Mouse (Mus musculus) limb, embryonic 13.5 days (tissue): ENCODE results near the gene Klhl1. TPM values are rescaled to one million over a fixed set of nuclear protein-coding genes. Genes with fewer than 3 reads are reported as not detected.
"Not testable (repeated sequence)": the region's sequence is repeated elsewhere in the genome, so short reads cannot be mapped to it uniquely, and the experiment has no call there.

Source experiments
- ATAC-seq: fragments of 200-750 bp; cut with Nextera tagmentation; 2 replicates; pipeline ENCODE4 v1.8.0; 2017; ENCODE audit warnings: low read depth, moderate number of reproducible peaks, moderate TSS enrichment; ENCODE audit not compliant: low FRiP score
- H3K27ac ChIP-seq: fragments of 300-500 bp; sonication (generic); 2 replicates; pipeline ENCODE4 v1.5.1; 2015; ENCODE audit warnings: inconsistent platforms, mild to moderate bottlenecking, moderate library complexity
- H3K27me3 ChIP-seq: fragments of 300-500 bp; sonication (generic); 2 replicates; pipeline ENCODE4 v1.6.1; 2015; ENCODE audit warnings: mild to moderate bottlenecking, inconsistent platforms
- H3K36me3 ChIP-seq: fragments of 300-500 bp; sonication (generic); 2 replicates; pipeline ENCODE4 v1.6.1; 2015; ENCODE audit warnings: inconsistent platforms, mild to moderate bottlenecking, moderate library complexity
- H3K4me1 ChIP-seq: fragments of 300-500 bp; sonication (generic); 2 replicates; pipeline ENCODE4 v1.6.1; 2015; ENCODE audit warnings: inconsistent platforms
- H3K4me2 ChIP-seq: fragments of 300-500 bp; sonication (generic); replicated peaks from 2 replicates; pipeline ENCODE4 v1.6.1; 2015; ENCODE audit warnings: inconsistent platforms, mild to moderate bottlenecking, moderate library complexity
- H3K4me3 ChIP-seq: fragments of 300-500 bp; sonication (generic); 2 replicates; pipeline ENCODE4 v1.5.1; 2015; ENCODE audit warnings: moderate library complexity, mild to moderate bottlenecking, inconsistent platforms
- H3K9ac ChIP-seq: fragments of 300-500 bp; sonication (generic); 2 replicates; pipeline ENCODE4 v1.6.1; 2015; ENCODE audit warnings: mild to moderate bottlenecking, inconsistent platforms
- H3K9me3 ChIP-seq: fragments of 300-500 bp; sonication (generic); 2 replicates; pipeline ENCODE4 v1.6.1; 2016; ENCODE audit warnings: inconsistent platforms
- WGBS: fragments of 180-500 bp; shearing (Covaris S2); methylation state at CpG from one replicate; pipeline ENCODE4 v1.1.7; 2015; 5-methylcytosine and 5-hydroxymethylcytosine counted together
- polyA plus RNA-seq: library from polyadenylated mRNA; unstranded; fragments of >200 nt; fragmentation: Nextera tagmentation; extraction: Ambion mirVana; gene quantifications from 2 replicates; pipeline ENCODE4 v1.2.1, GENCODE M21; 2015

The Klhl1 gene
- polyA plus RNA-seq, 1 experiment from 2014 or later: 0.18 TPM

DNA sequence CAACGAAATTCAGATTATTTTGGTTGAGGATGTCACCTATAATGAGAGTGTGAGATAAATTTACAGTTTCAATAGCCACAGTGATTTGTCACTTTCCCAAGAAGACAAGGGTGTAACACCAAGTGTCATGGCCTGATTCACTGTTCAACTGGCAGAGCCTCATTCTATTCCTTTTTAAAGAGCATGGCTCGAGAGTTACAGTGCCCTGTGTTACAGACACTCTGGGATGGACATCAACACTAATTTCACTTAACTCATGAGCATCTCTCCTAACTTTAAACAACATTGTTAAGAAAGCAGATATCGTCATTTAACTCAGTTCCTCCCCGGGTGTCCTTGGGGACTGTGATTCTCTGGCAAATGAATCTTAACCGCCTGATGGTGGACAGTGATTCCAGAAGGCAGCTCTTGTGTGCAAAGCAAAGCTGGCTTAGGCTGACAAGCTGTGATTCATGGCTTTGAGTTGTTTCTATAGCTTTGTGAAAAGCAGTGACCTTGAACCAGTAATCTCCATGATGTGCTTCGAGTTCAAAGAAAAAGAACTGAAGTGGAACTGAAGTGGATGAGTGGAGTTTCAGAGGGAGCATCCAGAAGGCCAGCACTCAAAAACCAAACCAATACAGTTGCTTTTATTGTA is 301.0 kb downstream of the Klhl1 start:
- Histone ChIP-seq H3K9ac (no peak overlapping the region), H3K36me3 (no peaks in the 10 kb centered on the region), H3K27ac (no peak overlapping the region), H3K4me3 (no peak overlapping the region), H3K4me2 (no peak overlapping the region), H3K27me3 (no peaks in the 10 kb centered on the region), H3K9me3 (no peaks in the 10 kb centered on the region), H3K4me1 (no peaks in the 10 kb centered on the region)
- ATAC-seq: no peak
- WGBS: 78% methylated on average over 6 of the region's 6 CpGs

DNA sequence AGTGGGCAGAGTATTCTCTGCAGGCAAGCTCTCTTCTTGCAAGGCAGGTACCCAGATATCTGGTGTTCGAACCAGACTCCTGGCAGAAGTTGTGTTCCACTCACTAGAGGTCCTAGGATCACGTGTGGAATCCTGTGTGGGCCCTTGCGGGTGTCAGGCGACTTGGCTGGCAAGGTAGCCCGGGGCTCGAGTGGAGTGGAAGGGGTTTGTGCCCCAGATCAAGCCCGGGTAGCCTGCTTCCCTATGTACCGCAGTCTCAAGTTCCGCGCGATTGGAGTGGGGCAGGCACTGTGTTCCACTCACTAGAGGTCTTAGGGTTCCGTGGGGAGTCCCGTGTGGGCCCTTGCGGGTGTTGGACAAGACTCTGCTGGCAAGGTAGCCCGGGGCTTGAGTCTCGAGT is 324.1 kb downstream of the Klhl1 start:
- not testable (repeated sequence) for H3K4me2 ChIP-seq, H3K4me1 ChIP-seq, H3K27ac ChIP-seq, H3K27me3 ChIP-seq, ATAC-seq, H3K36me3 ChIP-seq, H3K4me3 ChIP-seq, H3K9me3 ChIP-seq, H3K9ac ChIP-seq
- 95% methylated on average over 16 of the region's 16 CpGs for WGBS

- Histone ChIP-seq H3K27me3 (no peaks in the 10 kb centered on the region), H3K36me3 (no peaks in the 10 kb centered on the region), H3K27ac (no peak overlapping the region), H3K9ac (no peak overlapping the region), H3K4me2 (no peak overlapping the region), H3K4me3 (no peak overlapping the region), H3K4me1 (no peaks in the 10 kb centered on the region), H3K9me3 (no peaks in the 10 kb centered on the region)
- WGBS: 88% methylated on average over 2 of the region's 2 CpGs
- ATAC-seq: no peak
Measured at GRCm38 (mm10) chr14:96174546-96174945, 344.4 kb downstream of the Klhl1 start.

- Histone ChIP-seq H3K4me2 (no peak overlapping the region), H3K9ac (no peak overlapping the region), H3K27me3 (no peaks in the 10 kb centered on the region), H3K36me3 (no peaks in the 10 kb centered on the region), H3K4me1 (no peaks in the 10 kb centered on the region), H3K4me3 (no peak overlapping the region), H3K27ac (no peak overlapping the region), H3K9me3 (no peaks in the 10 kb centered on the region)
- WGBS: 78% methylated on average over 9 of the region's 9 CpGs
- no peak for ATAC-seq
Measured at GRCm38 (mm10) chr14:96143137-96143536, 375.8 kb downstream of the Klhl1 start.

DNA sequence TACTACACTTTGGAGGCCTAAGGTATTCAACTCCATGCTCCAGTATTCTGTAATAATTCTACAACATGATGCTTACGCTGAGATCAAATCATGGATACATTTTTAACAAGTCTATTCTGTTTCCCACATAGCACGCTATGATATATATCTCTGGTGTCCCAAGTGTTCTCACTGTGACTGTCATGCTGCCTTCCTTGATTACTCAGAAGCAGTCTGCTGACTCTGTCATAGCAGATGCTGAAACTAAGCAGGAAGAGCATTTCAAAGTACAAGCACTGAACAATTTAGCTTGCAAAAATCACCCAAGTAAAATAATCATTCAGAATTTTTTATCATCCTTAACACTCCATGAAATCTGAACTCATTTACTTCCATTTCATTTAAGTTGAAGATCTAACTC is 378.7 kb downstream of the Klhl1 start:
- Histone ChIP-seq H3K9ac (no peak overlapping the region), H3K4me2 (no peak overlapping the region), H3K36me3 (no peaks in the 10 kb centered on the region), H3K27ac (no peak overlapping the region), H3K4me3 (no peak overlapping the region), H3K9me3 (no peaks in the 10 kb centered on the region), H3K27me3 (no peaks in the 10 kb centered on the region), H3K4me1 (no peaks in the 10 kb centered on the region)
- ATAC-seq: no peak
- 90% methylated on average over 2 of the region's 2 CpGs for WGBS

GRCm38 (mm10) chr14:96107396-96107795 is 411.5 kb downstream of the Klhl1 start:
- Histone ChIP-seq H3K9ac (no peak overlapping the region), H3K4me2 (no peak overlapping the region), H3K4me3 (no peak overlapping the region), H3K9me3 (no peaks in the 10 kb centered on the region), H3K27me3 (no peaks in the 10 kb centered on the region), H3K36me3 (no peaks in the 10 kb centered on the region), H3K4me1 (no peaks in the 10 kb centered on the region), H3K27ac (no peak overlapping the region)
- no peak for ATAC-seq
- WGBS: 76% methylated on average over 7 of the region's 7 CpGs

GRCm38 (mm10) chr14:96081681-96082207 is 437.2 kb downstream of the Klhl1 start:
- H3K36me3 ChIP-seq: no peaks in the 10 kb centered on the region
- H3K4me3 ChIP-seq: no peak overlapping the region
- H3K27me3 ChIP-seq: no peaks in the 10 kb centered on the region
- H3K4me2 ChIP-seq: no peak overlapping the region
- H3K27ac ChIP-seq: no peak overlapping the region
- no peak overlapping the region for H3K9ac ChIP-seq
- H3K4me1 ChIP-seq: 0 out of 2 replicates have a peak, but pooled peaks cover 3% of the 10 kb centered on the region
- no peaks in the 10 kb centered on the region for H3K9me3 ChIP-seq
- no peak for ATAC-seq
- WGBS: 60% methylated on average over 6 of the region's 6 CpGs

DNA sequence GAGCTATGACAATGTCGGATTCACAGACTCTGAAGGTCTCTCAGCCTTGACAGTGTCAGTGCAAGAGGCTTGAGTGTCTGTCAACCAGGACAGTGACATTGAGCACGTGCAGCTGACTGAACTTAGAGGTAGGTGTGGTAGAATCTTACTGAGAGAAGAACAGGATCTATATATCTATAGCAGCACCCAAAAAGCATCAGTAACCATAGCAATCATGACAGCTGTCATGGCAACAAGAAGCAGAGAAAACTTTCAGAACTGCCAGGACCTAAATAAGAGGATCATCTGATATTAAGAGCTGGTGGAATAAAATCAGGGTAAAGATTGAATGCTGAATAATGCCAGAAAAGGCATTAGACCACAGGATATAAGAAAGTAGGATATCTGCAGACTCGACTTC is 453.0 kb downstream of the Klhl1 start:
- WGBS: 76% methylated on average over 3 of the region's 3 CpGs
- no peaks in the 10 kb centered on the region for H3K4me1 ChIP-seq
- no peak overlapping the region for H3K4me2 ChIP-seq
- H3K4me3 ChIP-seq: no peak overlapping the region
- no peaks in the 10 kb centered on the region for H3K9me3 ChIP-seq
- H3K27ac ChIP-seq: no peak overlapping the region
- no peaks in the 10 kb centered on the region for H3K27me3 ChIP-seq
- no peak overlapping the region for H3K9ac ChIP-seq
- H3K36me3 ChIP-seq: no peaks in the 10 kb centered on the region
- no peak for ATAC-seq
